Mouse (Mus musculus) kidney, postnatal 10 days (tissue): ENCODE results near the gene Bcor.

Experiments
- DNase-seq: peaks from one replicate; pipeline ENCODE4 v3.0.0; 2021; ENCODE audit warnings: mixed read lengths

Gene Bcor

DNA sequence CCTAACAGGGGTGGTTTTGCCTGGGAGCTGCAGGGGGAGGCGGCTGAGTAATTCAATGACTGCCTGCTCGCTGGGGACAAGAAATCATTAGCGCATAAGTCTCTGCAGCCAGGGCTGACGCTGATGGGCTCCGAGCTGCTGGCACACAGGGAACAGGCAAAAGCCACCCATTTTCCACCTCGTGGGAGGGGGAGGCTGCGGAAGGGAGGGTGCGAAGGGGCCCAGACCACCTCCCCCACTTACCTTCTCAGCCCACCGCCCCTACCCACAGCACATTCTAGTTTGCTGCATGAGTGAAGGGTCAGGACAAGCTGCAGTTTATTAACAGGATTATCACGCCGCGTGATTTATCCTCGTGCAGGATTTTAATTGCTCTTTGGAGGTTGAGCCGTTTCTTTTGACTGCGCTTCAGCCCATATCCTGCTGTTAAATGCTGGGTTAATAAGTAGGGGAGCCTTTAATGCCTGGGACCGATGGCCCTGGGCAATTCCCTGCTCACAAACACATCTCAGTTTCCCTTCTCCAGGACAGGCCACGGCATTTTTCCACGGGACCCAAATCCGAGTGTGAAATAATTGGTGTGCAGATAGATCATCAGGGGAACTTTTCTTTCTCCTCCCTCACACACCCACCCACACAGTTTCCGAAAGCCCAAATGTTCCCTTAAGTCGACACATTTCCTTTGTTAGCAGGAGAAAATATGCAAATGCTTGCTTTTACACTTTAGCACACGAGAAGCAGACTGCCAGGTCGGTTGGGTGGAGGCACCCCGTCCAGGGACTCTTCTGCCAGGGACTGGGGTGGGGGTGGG is 97.8 kb downstream of the Bcor start:
- DNase-seq: no peak

DNA sequence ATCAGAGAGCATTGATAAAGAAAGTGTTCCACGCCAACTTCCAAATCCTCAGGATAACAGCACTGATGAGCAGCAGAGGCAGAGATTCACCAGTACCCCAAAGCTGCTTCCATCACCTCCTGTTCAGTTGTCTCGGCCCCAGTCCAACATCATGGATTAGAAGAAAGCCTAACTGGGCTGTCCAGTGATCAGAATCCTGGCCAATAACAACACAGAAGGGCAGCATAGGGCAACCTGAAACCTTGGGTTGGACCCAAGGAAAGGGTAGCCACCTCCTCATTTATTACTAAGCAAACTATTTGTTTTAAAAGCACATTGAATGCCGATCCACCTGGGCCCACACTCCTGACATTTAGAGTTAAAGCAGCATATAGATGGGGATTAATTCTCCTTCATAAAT is 99.3 kb downstream of the Bcor start:
- DNase-seq: no peak

DNA sequence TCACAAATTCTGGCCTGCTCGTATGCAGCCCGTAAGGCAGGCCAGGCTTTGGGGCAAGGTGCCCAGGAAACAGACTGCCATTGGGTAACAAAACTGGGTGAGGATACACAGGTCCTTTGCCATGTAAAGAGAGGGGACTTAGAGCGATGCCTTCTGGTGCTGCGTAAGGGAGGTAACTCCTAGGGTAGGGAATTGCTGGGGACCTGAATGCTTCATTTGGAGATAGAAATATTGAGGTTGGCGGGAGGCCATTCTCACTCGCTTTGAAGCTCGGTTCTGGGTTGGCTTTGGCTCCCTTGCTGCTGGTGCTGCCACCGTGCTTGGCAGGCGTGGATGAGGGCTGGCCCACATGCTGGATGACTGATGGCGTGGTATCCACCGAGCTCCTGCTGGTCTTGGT is 102.9 kb downstream of the Bcor start:
- DNase-seq: no peak

DNA sequence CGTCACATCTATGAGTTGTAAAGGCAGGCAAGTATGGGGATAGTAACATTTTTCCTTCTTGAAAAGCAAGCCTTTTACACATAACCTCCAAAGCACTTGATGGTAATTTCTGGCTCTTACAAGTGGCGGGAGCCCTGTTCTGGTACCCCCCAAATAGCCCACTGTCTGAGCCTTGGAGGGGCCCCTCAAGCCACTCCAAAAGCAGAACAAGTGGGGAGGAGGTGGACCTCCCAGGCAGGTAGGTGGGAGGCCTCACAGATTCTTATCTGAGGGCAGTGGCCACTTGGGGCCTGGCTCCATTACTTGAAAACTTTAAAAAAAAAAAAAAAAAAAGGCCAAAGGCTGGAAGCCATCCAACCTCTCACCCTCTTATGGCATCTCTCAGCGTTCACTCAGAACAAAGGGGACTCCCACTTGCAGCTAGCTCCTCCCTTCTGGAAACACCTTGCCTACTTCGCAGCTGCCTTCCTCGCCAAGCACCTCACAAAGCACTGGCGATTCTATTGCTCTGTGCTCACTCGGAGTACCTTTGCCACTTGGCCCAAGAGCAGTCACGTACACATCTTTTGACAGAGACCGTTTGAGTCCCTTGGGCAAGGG is 106.7 kb downstream of the Bcor start:
- no peak for DNase-seq

DNA sequence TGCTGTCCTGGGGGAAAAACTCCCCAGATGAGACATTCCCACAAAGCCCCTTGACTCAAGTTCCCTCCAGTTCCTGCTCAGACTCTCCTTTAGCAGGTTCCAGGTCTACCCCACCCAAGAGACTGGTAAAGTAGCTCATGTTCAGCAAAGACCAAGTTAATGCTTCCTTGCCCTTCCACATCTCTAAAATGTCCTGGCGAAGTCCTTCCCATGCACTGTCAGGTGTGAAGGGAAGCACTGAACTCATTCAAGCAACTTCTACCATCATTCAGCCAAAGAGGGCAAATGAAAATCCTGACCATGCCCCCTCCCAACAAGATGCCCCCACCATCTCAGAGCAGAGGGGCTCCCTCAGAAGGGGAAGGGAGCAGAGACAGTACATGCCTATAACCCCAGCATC is 107.5 kb downstream of the Bcor start:
- DNase-seq: no peak

DNA sequence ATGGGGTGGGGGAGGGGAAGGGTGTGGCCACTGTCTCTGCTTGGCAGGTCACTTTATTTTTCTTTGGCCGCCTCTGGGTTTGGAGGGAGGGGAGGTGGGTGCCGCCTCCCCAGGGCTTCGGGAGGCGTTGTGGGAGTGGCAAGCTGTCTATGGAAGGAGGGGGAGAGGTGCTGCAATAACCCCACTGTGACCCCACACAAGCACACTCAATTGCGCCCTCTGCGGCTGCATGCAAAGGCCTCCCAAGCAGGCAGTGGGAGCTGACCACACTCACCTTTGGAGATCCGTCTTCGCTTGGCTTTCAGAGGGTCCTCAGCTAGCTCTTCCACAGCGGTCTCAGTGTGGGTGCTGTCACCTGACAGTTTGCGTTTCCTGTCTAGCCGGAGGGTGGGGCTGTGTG is 111.4 kb downstream of the Bcor start:
- DNase-seq: no peak

DNA sequence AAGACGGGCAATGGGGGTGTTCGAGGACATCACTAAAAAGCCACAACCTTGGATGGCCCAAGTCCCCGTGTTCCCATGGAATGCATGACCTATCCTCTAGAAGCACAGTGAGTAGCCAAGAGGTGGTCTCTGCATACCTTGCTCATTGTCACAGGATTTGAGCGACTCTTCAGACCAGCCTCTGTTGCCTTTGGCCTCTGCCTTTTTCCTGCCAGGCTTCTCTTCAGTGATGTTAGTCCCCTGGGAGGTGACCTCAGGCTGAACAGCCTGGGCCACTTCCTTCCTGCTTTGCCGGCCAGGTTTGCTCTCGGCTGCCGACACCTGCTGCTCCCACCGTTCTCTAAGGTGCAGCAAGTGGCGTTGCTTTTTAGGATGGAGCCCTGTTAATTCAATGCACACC is 112.0 kb downstream of the Bcor start:
- DNase-seq: no peak

DNA sequence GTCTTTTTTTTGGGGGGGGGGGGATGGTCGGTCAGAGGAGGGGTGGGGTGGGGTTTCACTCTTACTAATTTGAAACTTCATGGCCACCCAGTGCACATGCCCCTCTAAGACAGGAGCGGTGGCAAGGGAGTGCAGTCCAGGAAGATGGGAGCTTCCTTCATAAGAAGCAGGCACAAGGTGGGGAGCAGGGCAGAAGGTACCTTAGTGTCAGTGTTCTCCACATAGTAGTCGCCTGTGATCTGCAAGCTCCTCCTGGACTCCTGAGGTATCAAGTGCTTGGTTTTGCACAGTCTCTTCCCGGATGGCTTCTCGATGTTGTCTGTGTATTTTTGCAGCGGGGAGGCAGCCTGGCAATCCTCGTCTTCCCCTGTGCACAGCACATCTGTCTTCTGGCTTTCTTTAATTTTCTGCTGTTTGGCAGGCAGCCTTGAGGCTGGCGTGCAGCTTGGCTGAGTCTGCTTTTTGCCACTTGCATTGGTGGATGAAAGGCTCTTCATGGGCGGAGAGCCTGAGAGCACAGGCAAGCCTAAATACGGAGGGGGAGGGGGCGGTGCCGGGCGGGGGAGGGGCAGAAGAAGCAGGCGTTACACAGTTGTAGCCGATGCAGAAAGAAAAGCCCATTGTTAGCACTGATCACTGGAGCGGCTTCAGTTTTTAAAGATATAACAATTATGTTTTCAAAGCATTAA is 112.8 kb downstream of the Bcor start:
- no peak for DNase-seq

DNA sequence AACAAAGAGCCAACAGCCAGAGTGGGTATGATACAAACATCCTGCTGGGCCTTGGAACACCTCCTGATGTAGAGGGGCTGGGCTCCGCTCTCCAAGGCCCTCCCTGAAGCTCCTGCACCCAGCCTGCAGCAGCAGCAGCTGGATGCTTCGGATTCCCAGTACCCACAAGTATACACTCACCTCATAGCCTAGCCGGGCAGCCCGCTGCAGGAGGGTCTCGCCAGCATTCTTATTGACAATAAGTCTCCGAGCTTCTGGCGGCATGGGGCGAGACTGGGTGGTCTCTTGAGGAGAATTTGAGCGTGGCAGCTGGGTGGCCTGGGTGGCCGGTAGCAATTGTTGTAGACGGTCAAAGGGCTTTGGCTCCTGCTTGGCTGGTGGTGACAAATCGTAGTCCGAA is 113.5 kb downstream of the Bcor start:
- DNase-seq: no peak

DNA sequence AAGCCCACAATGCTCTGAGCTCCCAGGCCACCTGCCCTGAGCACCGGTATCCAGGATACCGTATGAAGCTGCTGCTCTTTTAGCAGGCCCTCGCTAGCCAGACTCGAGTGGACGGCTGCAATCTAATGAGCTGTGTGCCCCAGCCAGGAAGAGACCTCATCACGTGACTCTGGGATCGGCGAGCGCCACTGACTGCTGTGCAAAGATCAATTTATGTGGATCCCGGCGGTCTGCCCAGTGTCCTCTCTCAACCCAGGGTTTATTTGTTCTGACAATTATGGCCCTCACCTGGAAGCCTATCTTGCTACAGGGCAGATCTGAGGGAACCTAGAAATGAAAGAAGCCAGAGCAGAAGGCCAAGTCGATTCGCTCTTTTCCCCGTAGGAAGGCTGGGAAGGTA is 116.8 kb downstream of the Bcor start:
- DNase-seq: no peak

DNA sequence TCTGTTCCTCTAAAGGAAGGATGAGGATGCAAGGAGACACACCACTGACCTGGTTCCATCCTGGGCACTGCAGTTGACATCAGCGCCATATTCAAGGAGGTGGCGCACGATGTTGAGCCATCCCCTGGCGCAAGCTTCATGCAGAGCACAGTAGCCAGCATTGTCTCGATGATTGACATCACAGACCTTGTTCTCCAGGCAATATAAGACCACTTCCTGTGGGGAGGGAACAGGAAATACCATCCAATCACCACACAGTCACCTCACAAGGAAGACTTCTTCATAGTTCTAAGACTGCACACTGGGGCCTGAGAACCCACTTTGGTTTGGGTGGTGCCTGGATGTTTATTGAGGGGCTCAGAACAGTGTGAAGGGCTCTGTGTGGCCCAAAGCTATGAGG is 118.7 kb downstream of the Bcor start:
- no peak for DNase-seq

DNA sequence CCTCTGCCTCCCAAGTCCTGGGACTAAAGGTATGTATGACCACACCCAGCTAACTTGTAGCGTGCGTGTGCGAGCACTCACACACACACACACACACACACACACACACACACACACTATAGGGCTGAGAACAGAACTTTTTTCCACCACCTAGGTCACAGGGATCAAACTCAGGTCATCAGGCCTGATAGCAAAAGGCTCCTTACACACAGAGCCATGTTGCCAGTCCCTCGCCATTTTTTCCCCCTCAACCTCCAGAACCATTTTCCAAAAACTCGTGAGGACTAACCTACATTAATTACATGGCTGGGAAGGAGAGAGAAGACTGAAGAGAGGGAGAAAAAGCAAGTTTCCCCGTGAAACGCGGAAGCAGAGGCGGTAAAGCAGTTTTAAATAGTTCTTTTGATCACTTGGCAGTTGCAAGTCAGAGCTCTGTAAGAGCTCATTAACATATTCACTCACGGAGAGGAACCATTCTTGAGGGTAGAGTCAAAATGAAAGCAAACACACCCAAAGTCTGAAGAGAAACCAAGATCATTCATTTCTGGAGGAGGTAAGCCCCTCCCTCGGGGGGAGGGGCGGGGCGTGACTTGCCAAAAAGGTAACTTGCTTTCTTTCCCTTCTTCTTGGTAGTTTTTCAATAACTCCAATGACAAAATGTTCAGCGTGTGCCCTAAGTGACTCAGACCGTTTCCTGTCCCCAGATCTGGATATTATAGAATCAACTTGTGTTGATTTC is 145.3 kb downstream of the Bcor start:
- DNase-seq: no peak

DNA sequence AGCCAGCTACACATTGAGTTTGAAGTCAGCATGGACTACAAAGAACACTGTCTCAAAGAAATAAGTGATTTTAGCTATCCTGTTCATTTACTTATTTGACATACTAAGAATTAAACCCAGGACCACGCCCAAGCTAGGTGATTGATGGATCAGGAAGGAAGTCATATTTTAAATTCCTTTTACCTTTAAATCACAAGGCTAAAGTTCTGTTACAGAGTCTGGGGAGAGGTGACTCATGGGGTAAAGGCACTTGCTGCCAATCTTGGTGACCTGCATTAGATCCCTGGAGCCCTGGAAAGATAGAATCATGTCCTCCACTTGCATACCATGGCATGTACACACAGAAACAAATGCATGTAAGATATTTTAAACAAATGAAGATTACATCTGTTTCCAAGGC is 149.5 kb downstream of the Bcor start:
- DNase-seq: no peak

DNA sequence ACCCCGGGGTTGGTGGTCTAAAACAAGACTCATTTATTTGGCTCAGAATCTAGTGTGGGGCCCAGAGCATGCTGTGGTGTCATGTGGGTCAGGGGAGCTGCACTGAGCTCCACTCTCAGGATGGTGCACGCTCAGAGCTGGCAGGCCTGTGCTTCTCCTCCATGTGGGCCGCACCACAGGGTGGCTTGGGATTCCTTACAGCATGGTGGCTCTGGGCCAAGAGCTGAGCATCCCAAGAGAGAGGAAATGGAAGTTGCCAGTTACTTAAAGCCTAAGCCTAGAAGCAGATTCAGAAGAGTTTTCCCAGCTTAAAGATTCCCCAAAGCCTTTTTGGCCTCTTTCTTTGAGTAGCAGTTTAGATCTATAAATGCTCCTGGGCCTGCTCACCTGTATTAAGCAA is 151.1 kb downstream of the Bcor start:
- peak; percentile 37 for DNase-seq

DNA sequence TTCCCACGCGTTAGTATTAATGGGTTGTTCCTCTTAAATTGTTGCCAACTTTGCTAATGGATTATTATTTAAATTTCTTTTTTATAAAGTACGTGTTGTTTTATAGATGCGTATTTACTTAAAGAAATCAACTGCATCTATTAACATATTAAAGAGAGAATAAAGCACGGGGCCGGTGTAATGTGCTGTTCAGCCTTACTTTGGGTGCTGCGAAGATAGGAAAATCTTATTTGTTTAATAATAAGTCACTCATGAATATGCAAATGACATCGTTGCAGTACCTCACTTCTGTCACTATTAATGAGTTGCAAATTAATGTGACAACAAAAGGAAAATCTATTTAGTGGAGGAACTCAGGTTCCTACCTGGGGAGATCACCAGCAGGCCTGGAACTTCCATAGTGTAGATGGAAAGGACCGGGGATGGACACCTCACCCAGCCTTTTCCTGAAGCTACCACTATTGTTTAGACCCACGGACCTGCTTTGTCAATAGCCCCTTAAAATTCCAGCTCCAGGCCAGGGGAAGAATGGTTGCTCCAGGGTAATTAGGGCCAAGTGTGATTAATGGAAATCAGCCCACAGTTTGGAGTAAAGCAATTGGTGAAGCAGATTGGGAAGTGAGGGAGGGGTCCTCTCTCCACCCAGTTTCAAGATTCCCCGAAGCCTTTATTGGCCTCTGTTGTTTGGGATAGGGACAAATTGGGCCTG is 152.2 kb downstream of the Bcor start:
- DNase-seq: no peak

DNA sequence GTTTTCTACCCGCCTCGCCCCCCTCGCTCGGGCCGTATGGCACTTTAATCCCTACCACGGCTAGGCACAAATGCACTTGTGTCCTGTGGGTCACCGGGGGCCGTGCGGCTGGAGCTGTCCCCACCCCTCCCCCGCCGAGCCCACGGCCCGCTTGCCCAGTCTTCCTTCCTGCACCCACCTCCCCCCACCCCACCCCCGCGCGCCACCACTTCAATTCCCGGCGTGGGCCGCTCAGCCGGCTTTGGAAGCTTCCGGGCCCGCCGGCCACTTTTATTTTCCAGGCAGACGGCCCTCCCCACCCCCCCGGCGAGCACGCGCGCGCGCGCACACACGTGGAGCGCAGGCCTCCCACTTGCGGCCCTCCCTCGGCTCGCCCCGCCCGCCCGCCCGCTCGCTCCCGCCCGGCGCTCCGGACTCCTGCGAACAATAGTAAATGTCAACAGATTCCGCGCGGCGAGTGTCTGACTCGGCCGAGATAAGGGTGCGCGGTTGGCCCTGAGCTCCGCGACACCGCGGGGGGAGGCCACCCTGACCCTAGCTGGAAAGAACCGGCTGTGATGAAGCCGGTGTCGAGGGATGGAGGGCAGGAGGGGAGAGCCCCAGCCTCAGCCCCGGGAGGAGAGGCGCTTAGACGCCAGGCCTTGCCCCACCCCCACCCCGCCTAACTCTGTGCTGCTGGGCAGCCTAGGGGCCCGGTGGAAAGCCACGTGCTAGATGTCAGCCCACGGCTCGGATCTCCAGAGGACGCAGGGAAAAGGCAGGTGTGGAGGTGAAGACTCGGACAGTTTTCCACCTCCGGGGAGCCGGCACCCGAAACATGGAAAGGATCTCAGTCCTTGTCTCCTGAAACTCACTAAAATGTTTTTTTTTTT is 153.0 kb downstream of the Bcor start:
- peak; percentile 76 for DNase-seq

DNA sequence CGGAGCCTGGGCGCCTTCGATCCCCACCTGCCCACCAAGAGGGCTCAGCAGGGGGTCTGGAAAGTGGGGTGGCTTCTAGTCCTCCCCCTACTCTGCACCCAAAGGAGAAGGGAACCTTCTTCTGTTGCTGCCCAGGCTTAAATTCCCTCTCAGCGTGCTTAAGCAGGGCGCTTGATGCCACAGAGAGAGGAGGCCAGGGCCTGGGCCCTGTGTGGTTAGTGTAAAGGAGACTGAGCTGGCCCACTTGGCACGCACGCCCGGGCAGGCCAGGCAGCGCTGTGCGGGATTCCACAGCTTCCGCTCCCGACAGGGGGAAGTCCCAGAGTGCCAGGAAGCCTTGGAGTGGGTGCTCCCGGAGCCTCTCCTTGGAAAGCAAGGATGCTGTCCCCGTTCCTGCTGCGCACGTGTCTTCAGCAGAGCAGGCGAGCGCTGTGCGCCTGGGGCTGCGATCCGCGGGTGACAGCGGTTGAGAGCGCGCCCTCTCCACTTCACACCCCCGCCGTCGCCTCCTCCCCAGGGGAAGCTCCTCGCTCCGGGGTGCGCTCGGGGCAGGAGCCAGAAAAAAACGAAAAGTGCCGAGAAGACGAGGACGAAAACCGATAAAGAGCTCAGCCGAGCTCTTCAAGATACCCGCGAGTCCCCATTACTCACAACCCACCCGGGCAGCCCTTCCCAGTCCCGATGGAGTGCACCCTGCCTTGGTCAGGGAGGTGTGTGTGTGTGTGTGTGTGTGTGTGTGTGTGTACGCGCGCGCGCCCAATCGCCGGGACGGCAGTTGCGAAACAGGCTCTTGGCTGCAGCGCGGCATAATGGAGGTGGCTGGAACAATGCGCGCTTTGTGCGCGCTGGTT is 153.9 kb downstream of the Bcor start:
- DNase-seq: peak; percentile 75

DNA sequence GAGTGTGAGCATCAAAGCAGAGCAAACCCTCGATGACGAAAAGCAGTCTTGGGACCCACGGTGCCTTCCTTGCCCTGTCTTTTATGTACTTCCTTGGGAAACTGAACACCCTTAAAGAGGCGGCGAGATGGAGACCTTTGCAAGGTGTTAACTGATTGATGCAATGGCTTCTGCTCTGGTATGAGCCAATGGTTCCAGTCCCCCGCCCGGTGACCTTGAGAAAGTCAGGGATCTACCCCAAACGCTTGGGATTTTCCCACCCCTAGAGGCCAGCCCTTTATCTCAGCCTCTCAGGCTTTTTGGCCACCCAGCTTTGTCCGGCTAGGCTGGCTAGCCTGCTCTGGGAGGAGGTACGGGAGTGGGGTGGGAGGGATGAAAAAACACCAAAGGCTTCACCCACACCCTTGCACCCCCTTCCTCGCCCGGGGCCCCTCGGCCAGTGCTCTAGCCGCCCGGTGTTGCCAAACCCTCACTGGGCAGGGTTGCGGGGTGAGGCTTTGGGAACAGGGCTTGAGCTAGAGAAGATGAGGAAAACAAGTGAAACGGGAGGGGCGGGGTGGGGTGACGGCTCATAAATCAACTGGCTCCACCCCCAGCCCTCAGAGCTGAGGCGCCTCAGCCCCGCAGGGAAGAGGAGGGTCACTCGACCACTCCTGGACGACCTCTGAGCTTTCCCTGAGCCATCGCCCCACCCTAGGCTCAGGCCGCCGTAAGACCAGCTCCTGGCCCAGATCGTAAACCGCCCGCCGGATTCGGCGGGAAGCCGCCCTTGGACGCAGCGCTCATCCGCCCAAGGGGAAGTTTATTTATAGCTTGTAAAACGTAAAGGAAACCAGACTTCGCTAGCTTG is 154.7 kb downstream of the Bcor start:
- peak; percentile 70 for DNase-seq

DNA sequence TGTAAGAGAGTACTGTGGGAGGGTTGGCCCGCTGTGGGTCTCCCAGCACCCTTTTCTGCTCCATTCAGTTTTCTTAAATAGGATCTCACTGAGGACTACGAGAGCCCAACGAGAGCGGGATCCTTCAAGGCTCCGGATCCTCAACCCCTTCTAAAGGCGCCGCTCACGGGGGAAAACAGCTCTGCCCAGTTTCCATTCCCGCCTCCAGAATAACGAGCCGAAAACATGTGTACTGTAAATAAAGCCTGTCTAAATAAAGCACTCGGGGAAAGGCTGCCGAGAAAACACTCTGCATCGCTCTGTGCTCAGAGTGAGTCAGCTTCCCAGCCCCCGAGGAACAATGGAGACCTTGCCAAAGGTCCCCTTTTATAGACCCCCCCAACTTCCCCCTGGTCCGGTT is 155.7 kb downstream of the Bcor start:
- no peak for DNase-seq

DNA sequence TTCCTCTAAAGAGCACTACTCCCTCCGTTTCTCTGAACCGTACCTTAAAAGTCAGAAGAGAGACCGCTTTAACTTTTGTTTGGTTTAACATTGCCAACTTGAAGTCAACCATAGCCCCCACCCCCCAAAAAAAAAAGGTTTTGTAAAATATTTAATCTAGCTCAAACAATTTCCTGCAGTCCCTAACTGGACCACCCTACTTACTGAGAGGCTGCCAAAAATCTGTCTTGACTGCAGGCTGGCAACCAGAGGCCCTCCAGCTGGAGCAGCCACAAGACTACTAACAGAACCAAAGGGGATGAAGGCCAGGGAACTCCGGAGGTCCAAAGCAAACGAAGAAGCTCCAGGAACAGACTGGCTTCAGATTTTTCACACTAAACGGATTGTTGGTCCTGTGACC is 156.2 kb downstream of the Bcor start:
- no peak for DNase-seq
